Mouse (Mus musculus) ES-E14 (cell line): ENCODE results near the gene Gli3.

Experiments
- CHD2 ChIP-seq: IDR thresholded peaks from 2 replicates; pipeline ENCODE4 v1.6.1; 2014; ENCODE audit warnings: mild to moderate bottlenecking, low read depth, low read length, inconsistent platforms
- HCFC1 ChIP-seq: IDR thresholded peaks from 2 replicates; pipeline ENCODE4 v1.6.1; 2012; ENCODE audit warnings: low read length, inconsistent platforms, borderline replicate concordance; ENCODE audit not compliant: insufficient read depth
- ZC3H11A ChIP-seq: IDR thresholded peaks from 2 replicates; pipeline ENCODE4 v1.6.1; 2012; ENCODE audit warnings: low read depth, mild to moderate bottlenecking, inconsistent platforms, low read length, borderline replicate concordance

GRCm38 (mm10) chr13:15577133-15577917 lies 114.3 kb downstream of the Gli3 start:
- TF ChIP-seq CHD2, result no peak
- no peak for TF ChIP-seq HCFC1
- TF ChIP-seq ZC3H11A, result no peak
